Mouse (Mus musculus): ENCODE measurements around the gene Siglece. TPM values are rescaled to one million over a fixed set of nuclear protein-coding genes. Genes with fewer than 3 reads are reported as not detected.

The Siglece gene
- 0.36 and 0.55 TPM in 2 replicates for polyA plus RNA-seq (2021; fragmentation: Nextera tagmentation)
- long read RNA-seq, experiment 1, partial matches to known transcripts = 0 of 4 reads
- long read RNA-seq, experiment 1, other reads (novel, unspliced or antisense) = 0 of 4 reads
- long read RNA-seq, experiment 2, partial matches to known transcripts = 0 of 1 reads
- long read RNA-seq, experiment 2, other reads (novel, unspliced or antisense) = 1 of 1 reads

GRCm38 (mm10) chr7:43660002-43660401, at the start of gene Siglece:
TSS of gene Siglece (minus strand) at chr7:43660161.

GRCm38 (mm10) chr7:43690118-43690517, 30.2 kb upstream of the Siglece start, which contains the start of gene Klk14:
TSS of gene Klk14 (plus strand) at chr7:43690418.

DNA sequence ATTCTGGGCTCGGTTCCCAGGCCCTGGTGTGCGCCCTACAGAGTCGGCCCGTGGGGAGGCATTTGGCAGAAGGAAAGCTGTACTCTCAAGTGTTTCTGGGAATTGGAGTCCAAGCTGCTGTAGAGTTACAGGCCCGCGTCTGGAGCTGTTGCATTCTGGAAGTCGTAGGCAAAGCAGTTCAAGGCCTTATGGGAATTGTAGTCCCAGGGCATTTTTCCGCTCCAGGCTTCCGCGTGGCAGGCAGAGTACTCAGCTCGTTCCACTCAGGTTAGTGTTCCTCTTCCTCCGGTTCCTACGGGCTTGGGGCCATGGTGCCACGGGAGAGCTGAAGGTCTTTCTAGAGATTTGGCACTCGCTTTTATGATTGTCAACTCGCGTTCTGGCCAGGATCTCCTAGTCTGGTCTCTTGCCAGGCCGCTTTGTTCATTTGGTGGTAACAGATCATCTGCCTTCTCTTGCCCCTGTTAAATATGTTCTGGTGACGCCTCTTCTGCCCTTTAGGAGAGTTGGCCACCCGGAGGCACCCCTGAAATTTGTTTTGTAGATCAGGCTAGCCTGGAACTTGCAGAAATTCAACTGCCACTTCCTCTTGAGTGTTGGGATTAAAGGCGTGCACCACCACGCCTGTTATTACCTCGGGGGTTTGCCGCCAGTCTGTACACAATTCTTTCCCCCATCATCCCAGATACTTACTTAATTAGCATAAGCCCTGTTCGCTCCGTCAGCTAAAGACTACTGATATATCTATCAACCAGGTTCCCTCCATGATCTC, 12.0 kb upstream of the Siglece start, which contains the start of gene Ctu1:
Ctu1 (plus strand) TSS at position 208 of the 772 bp plus-strand sequence.

GRCm38 (mm10) chr7:43634500-43634899, 25.5 kb downstream of the Siglece start, which contains the start of gene Ceacam18:
TSS of gene Ceacam18 (plus strand) at chr7:43634707.

GRCm38 (mm10) chr7:43606896-43607742, 52.8 kb downstream of the Siglece start, which contains the start of gene Zfp819:
TSS of gene Zfp819 (plus strand) at chr7:43607169.

Other genes starting within 250 kb of the Siglece start
- not detected in 2 replicates for gene Lim2, start 232.5 kb downstream of the Siglece start, polyA plus RNA-seq (2021; fragmentation: Nextera tagmentation)
- gene Nkg7, start 223.1 kb downstream of the Siglece start, polyA plus RNA-seq (2021; fragmentation: Nextera tagmentation) = 0.92 TPM in 1 of 2 replicates, not detected in the other
- not detected in 2 replicates for gene Cldnd2, start 219.4 kb downstream of the Siglece start, polyA plus RNA-seq (2021; fragmentation: Nextera tagmentation)
- 219 and 291 TPM in 2 replicates for gene Etfb, start 216.1 kb downstream of the Siglece start, polyA plus RNA-seq (2021; fragmentation: Nextera tagmentation)
- gene Gm45233, start 216.0 kb downstream of the Siglece start, polyA plus RNA-seq (2021; fragmentation: Nextera tagmentation) = 0.33 and 0.38 TPM in 2 replicates
- gene Vsig10l, start 197.0 kb downstream of the Siglece start, polyA plus RNA-seq (2021; fragmentation: Nextera tagmentation) = 1.4 and 1.5 TPM in 2 replicates
- 1.6 TPM in 2 replicates for gene Iglon5, start 170.1 kb downstream of the Siglece start, polyA plus RNA-seq (2021; fragmentation: Nextera tagmentation)
- not detected in 2 replicates for gene 4931406B18Rik, start 154.2 kb downstream of the Siglece start, polyA plus RNA-seq (2021; fragmentation: Nextera tagmentation)
- 4.6 and 7.2 TPM in 2 replicates for gene Cd33, start 115.7 kb downstream of the Siglece start, polyA plus RNA-seq (2021; fragmentation: Nextera tagmentation)
- gene Zfp658, start 97.9 kb downstream of the Siglece start, polyA plus RNA-seq (2021; fragmentation: Nextera tagmentation) = 1.4 and 1.5 TPM in 2 replicates
- 6.2 and 7.4 TPM in 2 replicates for gene Zfp719, start 80.6 kb downstream of the Siglece start, polyA plus RNA-seq (2021; fragmentation: Nextera tagmentation)
- 0.13 and 0.19 TPM in 2 replicates for gene Zfp819, start 53.0 kb downstream of the Siglece start, polyA plus RNA-seq (2021; fragmentation: Nextera tagmentation)
- gene Ceacam18, start 25.5 kb downstream of the Siglece start, polyA plus RNA-seq (2021; fragmentation: Nextera tagmentation) = 0.09 TPM in 1 of 2 replicates, not detected in the other
- gene Ctu1, start 11.9 kb upstream of the Siglece start, polyA plus RNA-seq (2021; fragmentation: Nextera tagmentation) = 7.8 and 8.8 TPM in 2 replicates
- gene Klk14, start 30.3 kb upstream of the Siglece start, polyA plus RNA-seq (2021; fragmentation: Nextera tagmentation) = not detected in 2 replicates
- gene Klk13, start 52.4 kb upstream of the Siglece start, polyA plus RNA-seq (2021; fragmentation: Nextera tagmentation) = not detected in 2 replicates
- gene Klk12, start 108.7 kb upstream of the Siglece start, polyA plus RNA-seq (2021; fragmentation: Nextera tagmentation) = not detected in 2 replicates
- not detected in 2 replicates for gene Klk11, start 114.4 kb upstream of the Siglece start, polyA plus RNA-seq (2021; fragmentation: Nextera tagmentation)
- 1.1 and 1.4 TPM in 2 replicates for gene Klk10, start 120.9 kb upstream of the Siglece start, polyA plus RNA-seq (2021; fragmentation: Nextera tagmentation)
- 0.13 TPM in 1 of 2 replicates, not detected in the other for gene Klk9, start 131.7 kb upstream of the Siglece start, polyA plus RNA-seq (2021; fragmentation: Nextera tagmentation)
- gene Klk8, start 137.4 kb upstream of the Siglece start, polyA plus RNA-seq (2021; fragmentation: Nextera tagmentation) = 45.3 and 58.8 TPM in 2 replicates
- gene Klk7, start 151.1 kb upstream of the Siglece start, polyA plus RNA-seq (2021; fragmentation: Nextera tagmentation) = 0.16 and 0.21 TPM in 2 replicates
- gene Klk6, start 164.3 kb upstream of the Siglece start, polyA plus RNA-seq (2021; fragmentation: Nextera tagmentation) = 4.4 and 5.0 TPM in 2 replicates
- gene Klk5, start 181.8 kb upstream of the Siglece start, polyA plus RNA-seq (2021; fragmentation: Nextera tagmentation) = 0.15 TPM in 1 of 2 replicates, not detected in the other
- gene Klk4, start 221.0 kb upstream of the Siglece start, polyA plus RNA-seq (2021; fragmentation: Nextera tagmentation) = not detected in 2 replicates